Mouse (Mus musculus) kidney, embryonic 16.5 days (tissue): ENCODE results near the gene Lilr4b. TPM values are rescaled to one million over a fixed set of nuclear protein-coding genes. Genes with fewer than 3 reads are reported as not detected.
"Not testable (repeated sequence)": the region's sequence is repeated elsewhere in the genome, so short reads cannot be mapped to it uniquely, and the experiment has no call there.

Experiments
- ATAC-seq: fragments of 200-750 bp; cut with Nextera tagmentation; 2 replicates; pipeline ENCODE4 v1.8.0; 2017; ENCODE audit warnings: moderate TSS enrichment; ENCODE audit not compliant: low FRiP score, low TSS enrichment
- H3K27ac ChIP-seq: fragments of 300-500 bp; sonication (generic); 2 replicates; pipeline ENCODE4 v1.5.1; 2014; ENCODE audit warnings: low read length
- H3K27me3 ChIP-seq: fragments of 300-500 bp; sonication (generic); 2 replicates; pipeline ENCODE4 v1.6.1; 2014; ENCODE audit warnings: low read length, control low read depth, mixed read lengths; ENCODE audit not compliant: insufficient read depth
- H3K36me3 ChIP-seq: fragments of 300-500 bp; sonication (generic); 2 replicates; pipeline ENCODE4 v1.6.1; 2014; ENCODE audit warnings: low read length, control low read depth, mixed read lengths; ENCODE audit not compliant: insufficient read depth
- H3K4me1 ChIP-seq: fragments of 300-500 bp; sonication (generic); 2 replicates; pipeline ENCODE4 v1.6.1; 2014; ENCODE audit warnings: low read length, control low read depth, mixed read lengths; ENCODE audit not compliant: insufficient read depth
- H3K4me2 ChIP-seq: fragments of 300-500 bp; sonication (generic); replicated peaks from 2 replicates; pipeline ENCODE4 v1.6.1; 2014; ENCODE audit warnings: low read depth, low read length
- H3K4me3 ChIP-seq: fragments of 300-500 bp; sonication (generic); 2 replicates; pipeline ENCODE4 v1.5.1; 2014; ENCODE audit warnings: mild to moderate bottlenecking, low read length
- H3K9ac ChIP-seq: fragments of 300-500 bp; sonication (generic); replicated peaks from 2 replicates; pipeline ENCODE4 v1.6.1; 2014; ENCODE audit warnings: low read length
- H3K9me3 ChIP-seq: fragments of 300-500 bp; sonication (generic); 2 replicates; pipeline ENCODE4 v1.6.1; 2016; ENCODE audit warnings: low read length, control low read depth
- WGBS: fragments of 180-500 bp; shearing (Covaris S2); extraction: QIAGEN DNeasy Blood & Tissue Kit; methylation state at CpG from one replicate; pipeline ENCODE4 v1.1.7; 2014; 5-methylcytosine and 5-hydroxymethylcytosine counted together
- polyA plus RNA-seq: library from polyadenylated mRNA; unstranded; fragments of >200 nt; fragmentation: Nextera tagmentation; extraction: Ambion mirVana; gene quantifications from 2 replicates; pipeline ENCODE4 v1.2.1, GENCODE M21; 2015

Lilr4b gene
- 0.72 and 0.81 TPM in 2 replicates for polyA plus RNA-seq

- 93% methylated on average over 1 of the region's 3 CpGs for WGBS
- not testable (repeated sequence) for H3K4me2 ChIP-seq, H3K9ac ChIP-seq, H3K4me3 ChIP-seq, H3K27ac ChIP-seq, H3K27me3 ChIP-seq, ATAC-seq, H3K9me3 ChIP-seq, H3K4me1 ChIP-seq, H3K36me3 ChIP-seq
Observed at GRCm38 (mm10) chr10:51480397-51480796, at the start of gene Lilr4b, which contains the start of gene Gm49339. Gene Lilr4b, plus strand, starts transcription at chr10:51480632. Gene Gm49339, plus strand, starts transcription at chr10:51480612.

DNA sequence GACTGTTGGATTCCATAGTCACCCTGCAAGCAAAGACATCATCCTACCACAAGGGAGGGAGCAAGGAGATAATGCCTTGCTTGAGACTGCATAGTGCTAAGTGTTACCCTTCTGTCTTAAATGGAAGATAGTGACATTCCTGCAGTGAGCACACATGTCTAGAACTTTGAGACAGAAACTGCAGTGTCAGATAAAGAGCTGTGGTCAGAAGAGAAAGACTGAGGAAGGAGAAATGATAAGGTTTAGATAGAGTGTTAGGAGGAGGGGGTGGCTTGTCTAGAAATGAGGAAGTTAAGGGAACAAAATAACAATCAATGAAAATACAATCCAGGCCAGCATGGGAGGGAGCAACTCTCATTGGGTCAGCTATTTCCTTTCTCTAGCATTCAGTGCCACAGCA lies 47.5 kb upstream of the Lilr4b start:
- no peak overlapping the region for H3K4me2 ChIP-seq
- no peak overlapping the region for H3K4me3 ChIP-seq
- no peaks in the 10 kb centered on the region for H3K9me3 ChIP-seq
- H3K27me3 ChIP-seq = no peaks in the 10 kb centered on the region
- H3K36me3 ChIP-seq = no peaks in the 10 kb centered on the region
- ATAC-seq = no peak
- H3K27ac ChIP-seq = no peak overlapping the region
- H3K9ac ChIP-seq = no peak overlapping the region
- H3K4me1 ChIP-seq = no peaks in the 10 kb centered on the region

GRCm38 (mm10) chr10:51435684-51436083 lies 44.7 kb upstream of the Lilr4b start:
- no peak overlapping the region for H3K9ac ChIP-seq

DNA sequence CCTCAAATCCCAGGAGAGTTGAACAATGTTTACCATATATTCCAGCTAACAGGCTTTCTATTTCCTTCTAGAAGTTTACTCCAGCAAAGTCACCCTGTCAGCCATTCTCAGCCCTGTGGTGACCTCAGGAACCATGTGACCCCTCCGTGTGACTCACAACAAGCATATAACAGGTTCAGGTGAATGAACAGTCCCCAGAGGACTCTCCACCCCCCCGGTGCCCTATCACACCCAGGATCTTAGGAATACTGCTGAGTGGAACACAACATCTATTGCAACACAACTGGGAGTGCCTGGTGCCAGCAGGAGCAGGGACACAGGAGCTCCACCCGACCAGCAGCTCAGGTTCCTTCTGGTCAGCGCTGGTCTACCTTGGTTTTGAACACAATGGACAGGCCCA lies 28.8 kb upstream of the Lilr4b start:
- no peak overlapping the region for H3K9ac ChIP-seq
- WGBS = 69% methylated on average over 4 of the region's 4 CpGs
- no peaks in the 10 kb centered on the region for H3K4me1 ChIP-seq
- H3K27ac ChIP-seq = no peak overlapping the region
- H3K4me3 ChIP-seq = no peak overlapping the region
- no peaks in the 10 kb centered on the region for H3K36me3 ChIP-seq
- H3K4me2 ChIP-seq = no peak overlapping the region
- H3K9me3 ChIP-seq = no peaks in the 10 kb centered on the region
- H3K27me3 ChIP-seq = no peaks in the 10 kb centered on the region
- no peak for ATAC-seq

More at GRCm38 (mm10) chr10:51435684-51436083, 44.7 kb upstream of the Lilr4b start:
- 84% methylated on average over 3 of the region's 3 CpGs for WGBS
- H3K4me1 ChIP-seq = no peaks in the 10 kb centered on the region
- no peak overlapping the region for H3K4me2 ChIP-seq
- H3K4me3 ChIP-seq = no peak overlapping the region
- H3K9me3 ChIP-seq = no peaks in the 10 kb centered on the region
- H3K27ac ChIP-seq = no peak overlapping the region
- H3K36me3 ChIP-seq = no peaks in the 10 kb centered on the region
- ATAC-seq = no peak
- H3K27me3 ChIP-seq = no peaks in the 10 kb centered on the region

DNA sequence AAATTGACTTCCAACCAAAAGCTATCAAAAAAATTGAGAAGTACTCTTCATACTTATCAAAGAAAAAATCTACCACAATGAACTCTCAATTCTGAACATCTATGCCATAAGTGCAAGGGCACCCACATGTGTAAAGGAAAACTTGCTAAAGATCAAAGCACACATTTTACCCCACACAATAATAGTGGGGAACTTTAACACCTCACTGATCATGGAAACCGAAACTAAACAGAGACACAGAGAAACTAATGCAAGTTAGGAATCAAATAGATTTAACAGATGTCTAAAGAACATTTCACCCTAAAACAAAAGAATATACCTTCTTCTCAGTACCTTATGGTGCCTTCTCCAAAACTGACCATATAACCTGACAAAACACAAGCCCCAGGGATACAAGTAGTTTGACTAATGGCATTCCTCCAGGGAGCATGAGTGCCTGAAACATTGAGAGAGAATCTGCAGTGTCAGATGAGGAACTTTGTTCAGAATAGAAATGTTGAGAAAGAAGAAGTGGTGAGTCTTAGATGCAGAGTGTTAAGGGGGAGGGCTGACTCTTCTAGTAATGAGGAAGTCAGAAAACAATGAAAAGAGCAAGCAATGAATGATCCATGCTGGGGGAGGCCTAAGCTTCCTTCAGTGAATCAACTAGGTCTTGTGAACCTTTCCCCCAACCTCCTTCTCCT lies 26.7 kb upstream of the Lilr4b start:
- ATAC-seq = no peak
- Histone ChIP-seq H3K27me3 (no peaks in the 10 kb centered on the region), H3K4me2 (no peak overlapping the region), H3K4me3 (no peak overlapping the region), H3K36me3 (no peaks in the 10 kb centered on the region), H3K9me3 (no peaks in the 10 kb centered on the region), H3K27ac (no peak overlapping the region), H3K4me1 (no peaks in the 10 kb centered on the region), H3K9ac (no peak overlapping the region)
- 68% methylated on average over 1 of the region's 1 CpGs for WGBS

DNA sequence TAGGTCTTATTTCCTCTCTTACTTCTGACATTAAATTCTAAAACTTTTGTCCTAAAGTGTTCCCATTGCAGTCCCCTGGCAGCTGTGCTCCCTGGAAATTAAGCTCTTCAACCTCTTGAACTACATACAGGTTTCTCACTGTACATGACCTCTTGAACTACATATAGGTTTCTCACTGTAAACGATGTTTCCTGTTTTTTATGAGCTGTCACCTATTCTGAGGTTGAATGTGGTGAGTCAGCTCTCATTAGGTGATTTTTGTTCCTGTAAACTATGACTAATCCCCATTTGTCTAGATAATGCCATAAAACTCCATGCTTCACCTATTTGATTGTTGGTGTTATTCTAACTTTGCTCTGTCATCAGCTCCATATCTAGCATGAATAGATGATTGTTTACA lies 26.1 kb upstream of the Lilr4b start:
- no peak overlapping the region for H3K4me2 ChIP-seq
- H3K4me3 ChIP-seq = no peak overlapping the region
- no peak for ATAC-seq
- no peaks in the 10 kb centered on the region for H3K27me3 ChIP-seq
- H3K9me3 ChIP-seq = no peaks in the 10 kb centered on the region
- 57% methylated on average over 1 of the region's 1 CpGs for WGBS
- no peak overlapping the region for H3K9ac ChIP-seq
- no peaks in the 10 kb centered on the region for H3K36me3 ChIP-seq
- no peak overlapping the region for H3K27ac ChIP-seq
- no peaks in the 10 kb centered on the region for H3K4me1 ChIP-seq

- WGBS = 91% methylated on average over 1 of the region's 1 CpGs
- Histone ChIP-seq H3K9me3 (no peaks in the 10 kb centered on the region), H3K4me1 (no peaks in the 10 kb centered on the region), H3K9ac (no peak overlapping the region), H3K27me3 (no peaks in the 10 kb centered on the region), H3K4me2 (no peak overlapping the region), H3K36me3 (no peaks in the 10 kb centered on the region), H3K4me3 (no peak overlapping the region), H3K27ac (no peak overlapping the region)
- ATAC-seq = no peak
Observed at GRCm38 (mm10) chr10:51455762-51456161, 24.7 kb upstream of the Lilr4b start.

GRCm38 (mm10) chr10:51456369-51456768 lies 24.1 kb upstream of the Lilr4b start:
- Histone ChIP-seq H3K36me3 (no peaks in the 10 kb centered on the region), H3K27ac (no peak overlapping the region), H3K9ac (no peak overlapping the region), H3K9me3 (no peaks in the 10 kb centered on the region), H3K4me3 (no peak overlapping the region), H3K4me1 (no peaks in the 10 kb centered on the region), H3K4me2 (no peak overlapping the region), H3K27me3 (no peaks in the 10 kb centered on the region)
- 78% methylated on average over 4 of the region's 4 CpGs for WGBS
- no peak for ATAC-seq

- H3K4me2 ChIP-seq, H3K4me1 ChIP-seq, H3K27me3 ChIP-seq, H3K4me3 ChIP-seq, H3K9ac ChIP-seq, ATAC-seq, H3K27ac ChIP-seq, H3K9me3 ChIP-seq, H3K36me3 ChIP-seq: not testable (repeated sequence)
- WGBS = 52% methylated on average over 4 of the region's 4 CpGs
Observed at GRCm38 (mm10) chr10:51463800-51464199, 16.6 kb upstream of the Lilr4b start.

DNA sequence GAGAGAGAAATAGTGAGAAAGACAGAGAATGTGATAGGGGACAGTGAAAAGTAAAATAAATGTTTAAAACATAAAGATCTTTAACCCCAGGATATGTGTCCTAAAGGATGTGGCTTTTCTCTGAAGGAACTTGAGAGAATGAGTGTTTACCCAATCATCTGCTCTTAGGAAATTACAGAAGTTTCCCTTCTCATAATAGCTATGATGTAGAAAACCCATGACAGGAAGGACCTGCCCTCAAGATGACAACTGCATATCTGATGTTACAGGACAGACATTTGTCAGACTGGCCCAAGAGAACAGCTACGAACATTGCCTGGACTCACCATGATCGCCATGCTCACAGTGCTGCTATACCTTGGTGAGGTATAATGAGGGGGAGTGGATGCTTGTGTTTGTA lies 10.3 kb downstream of the Lilr4b start, which contains the start of gene Lilrb4a:
TSS of gene Lilrb4a (plus strand) at position 266 of the 400 bp plus-strand sequence.
- WGBS = no CpG with 5 or more reads among the region's 2 CpGs
- H3K9ac ChIP-seq, H3K9me3 ChIP-seq: not testable (repeated sequence)

More for the DNA sequence above, 10.3 kb downstream of the Lilr4b start, which contains the start of gene Lilrb4a:
- H3K27ac ChIP-seq, H3K27me3 ChIP-seq, H3K4me1 ChIP-seq, ATAC-seq, H3K4me3 ChIP-seq, H3K4me2 ChIP-seq, H3K36me3 ChIP-seq: not testable (repeated sequence)
